Mouse (Mus musculus) gastrocnemius, postnatal 25 days (tissue): Measurements from ENCODE around the gene Atp6v0b. TPM values are rescaled to one million over a fixed set of nuclear protein-coding genes. Genes with fewer than 3 reads are reported as not detected.

Experiments
- DNase-seq: peaks from one replicate; pipeline ENCODE4 v3.0.0; 2022
- total RNA-seq, 2 experiments: library from RNA; stranded (reverse); gene quantifications; 1 replicate in 1 of 2; 2 replicates in 1 of 2; pipeline ENCODE4 v1.2.3; 2021

Atp6v0b gene
- total RNA-seq, 2 experiments from 2014 or later = 72.1 to 75.9 TPM

DNA sequence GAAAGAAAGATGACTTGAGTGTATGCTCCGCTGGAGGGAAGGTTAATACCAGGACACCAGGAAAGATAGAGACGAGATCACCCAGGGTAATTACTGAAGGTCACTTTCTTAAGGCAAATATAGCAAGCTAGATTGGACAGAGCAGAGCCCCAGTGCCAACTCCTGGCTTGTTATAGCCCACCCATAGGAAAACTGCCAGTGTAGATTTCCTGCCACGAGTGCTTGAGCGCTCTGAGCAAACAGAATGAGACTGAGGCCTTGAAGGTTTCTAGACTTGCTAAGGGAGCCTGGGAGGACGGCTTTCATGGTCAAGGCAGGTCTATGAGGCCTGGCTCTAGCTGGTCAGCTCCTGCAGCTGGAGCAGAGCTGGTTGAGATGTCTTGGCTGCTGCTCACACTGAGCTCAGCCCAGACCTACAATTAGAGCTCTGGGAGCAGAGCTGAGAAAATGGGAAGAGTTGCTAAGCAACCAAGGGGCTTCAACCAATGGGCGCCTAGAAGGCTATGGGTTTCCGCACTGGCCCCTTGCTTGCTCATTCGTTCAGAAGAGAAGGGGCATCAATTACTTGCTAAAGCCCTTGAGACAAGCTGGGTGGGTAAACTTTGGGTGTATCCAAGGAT lies 21.8 kb upstream of the Atp6v0b start:
- DNase-seq = no peak

GRCm38 (mm10) chr4:117906196-117906595 lies 19.1 kb upstream of the Atp6v0b start:
- DNase-seq = peak; percentile 83

- DNase-seq = no peak
These were observed 17.6 kb upstream of the Atp6v0b start for GRCm38 (mm10) chr4:117904761-117905160.

GRCm38 (mm10) chr4:117904094-117904493 lies 17.0 kb upstream of the Atp6v0b start:
- no peak for DNase-seq

DNA sequence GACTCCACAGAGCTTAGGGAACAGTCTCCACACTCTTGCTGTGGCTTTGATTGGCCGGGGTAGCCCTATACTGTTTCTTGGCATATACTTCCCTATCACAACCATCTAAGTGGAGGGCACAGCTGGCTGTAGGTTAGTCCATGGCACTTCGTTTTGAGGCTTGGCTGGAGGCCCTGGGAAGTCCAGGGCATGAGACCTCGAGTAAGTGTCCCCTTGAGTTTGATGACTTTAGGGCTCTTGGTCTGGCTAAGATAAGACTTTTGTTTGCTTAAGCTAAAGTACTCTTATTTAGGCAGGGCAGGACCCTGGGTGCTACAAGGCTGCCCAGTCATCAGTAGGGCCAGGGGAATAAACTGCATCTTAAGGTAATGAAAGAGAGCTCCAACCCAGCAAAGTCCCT lies 11.0 kb upstream of the Atp6v0b start:
- DNase-seq = no peak

- DNase-seq = no peak
These were observed 8.9 kb upstream of the Atp6v0b start for GRCm38 (mm10) chr4:117896031-117896430.

- no peak for DNase-seq
These were observed 8.2 kb upstream of the Atp6v0b start for GRCm38 (mm10) chr4:117895339-117895738.

GRCm38 (mm10) chr4:117894601-117895000 lies 7.5 kb upstream of the Atp6v0b start:
- DNase-seq = no peak

DNA sequence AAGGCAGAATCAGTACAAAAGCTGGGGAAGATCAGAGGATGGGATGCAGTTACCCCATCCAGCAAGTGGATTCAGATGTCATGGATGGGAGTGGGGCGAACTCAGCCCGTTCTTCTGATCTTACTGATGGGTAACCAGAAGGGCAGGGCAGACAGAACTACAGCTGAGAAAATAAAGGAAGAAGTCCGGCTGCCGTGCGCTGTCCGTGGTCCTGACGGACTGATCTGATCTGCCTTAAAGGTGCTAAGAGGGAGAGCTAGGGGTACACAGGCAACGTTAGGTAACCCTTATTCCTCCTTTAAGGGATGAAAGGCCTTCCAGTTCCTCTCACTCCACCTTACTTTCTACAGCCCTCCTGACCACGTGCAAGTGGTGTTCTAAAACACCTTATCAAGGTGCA lies 6.2 kb upstream of the Atp6v0b start:
- DNase-seq = no peak

GRCm38 (mm10) chr4:117891738-117892161 lies 4.6 kb upstream of the Atp6v0b start, which contains the start of gene Dph2:
Dph2 (minus strand) TSS chr4:117892032.
- peak; percentile 79 for DNase-seq

- no peak for DNase-seq
These were observed 3.6 kb upstream of the Atp6v0b start for GRCm38 (mm10) chr4:117890750-117891149.

- no peak for DNase-seq
These were observed 2.9 kb upstream of the Atp6v0b start for GRCm38 (mm10) chr4:117890031-117890430.

DNA sequence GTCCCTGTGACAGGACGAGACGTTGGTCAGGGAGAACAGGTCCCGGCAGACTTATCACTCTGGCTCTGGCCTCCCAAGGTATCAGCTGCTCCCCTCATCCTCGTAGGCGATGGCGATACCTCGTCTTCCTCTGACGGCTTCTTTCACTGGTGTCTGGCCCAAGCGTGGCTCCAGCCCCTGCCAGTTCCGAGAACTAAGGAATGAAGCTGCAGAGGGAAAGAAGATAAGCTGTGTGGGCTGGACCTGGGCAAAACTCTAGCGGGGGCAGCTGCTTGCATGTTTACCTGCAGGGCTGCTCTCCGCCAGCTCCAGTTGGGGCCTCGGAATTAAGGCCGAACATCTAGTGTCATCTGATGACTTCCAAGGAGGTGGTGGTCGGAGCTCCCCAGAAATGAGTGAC lies 2.3 kb upstream of the Atp6v0b start:
- DNase-seq = no peak

GRCm38 (mm10) chr4:117887920-117888319 lies 787 bp upstream of the Atp6v0b start:
- no peak for DNase-seq

DNA sequence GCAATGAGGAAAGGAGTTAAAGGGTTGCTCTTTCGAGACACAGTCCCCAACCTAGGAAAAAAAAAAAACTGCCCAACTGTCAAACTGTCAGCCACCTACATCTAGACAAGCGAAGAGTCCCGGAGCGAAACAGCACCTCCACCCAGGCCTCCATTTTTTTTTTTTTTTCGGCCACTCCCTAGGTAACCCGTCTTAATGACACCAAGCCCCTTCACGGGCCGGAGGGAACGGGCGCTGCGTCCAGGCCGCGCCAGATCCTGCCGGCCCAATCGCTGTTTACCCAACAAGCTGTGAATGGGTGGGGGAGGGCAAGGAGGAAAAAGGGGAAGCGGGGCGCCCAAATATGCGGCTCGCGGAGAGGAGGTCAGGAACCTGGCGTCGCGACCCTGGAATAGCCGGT lies 489 bp downstream of the Atp6v0b start:
- DNase-seq = peak; percentile 34

- no peak for DNase-seq
These were observed 1.1 kb downstream of the Atp6v0b start for GRCm38 (mm10) chr4:117885994-117886393.

GRCm38 (mm10) chr4:117885093-117885492 lies 2.0 kb downstream of the Atp6v0b start:
- no peak for DNase-seq

DNA sequence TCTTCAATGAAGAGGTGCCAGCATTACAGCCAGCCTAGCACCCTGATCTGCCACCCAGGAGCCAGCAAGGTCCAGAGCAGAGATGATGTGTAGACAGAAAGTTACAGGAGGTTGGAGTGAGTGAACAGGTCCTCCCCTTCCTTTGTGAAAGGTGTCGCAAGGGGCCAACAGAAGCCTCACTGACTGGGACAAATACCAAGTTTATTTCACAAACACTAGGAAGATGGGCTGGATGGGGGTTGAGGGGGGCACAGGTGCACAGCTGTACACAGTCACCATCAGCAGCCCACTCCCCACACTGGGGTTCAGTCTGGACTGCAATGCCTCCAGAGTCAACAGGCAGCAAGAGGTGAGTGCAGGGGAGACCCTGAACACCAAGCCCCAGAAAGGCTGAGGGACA lies 3.0 kb downstream of the Atp6v0b start:
- no peak for DNase-seq

GRCm38 (mm10) chr4:117882701-117883691 lies 4.1 kb downstream of the Atp6v0b start, which contains the start of gene B4galt2:
B4galt2 (minus strand) TSS chr4:117883487.
- peak; percentile 46 for DNase-seq

GRCm38 (mm10) chr4:117878703-117879102 lies 8.4 kb downstream of the Atp6v0b start:
- DNase-seq = no peak

DNA sequence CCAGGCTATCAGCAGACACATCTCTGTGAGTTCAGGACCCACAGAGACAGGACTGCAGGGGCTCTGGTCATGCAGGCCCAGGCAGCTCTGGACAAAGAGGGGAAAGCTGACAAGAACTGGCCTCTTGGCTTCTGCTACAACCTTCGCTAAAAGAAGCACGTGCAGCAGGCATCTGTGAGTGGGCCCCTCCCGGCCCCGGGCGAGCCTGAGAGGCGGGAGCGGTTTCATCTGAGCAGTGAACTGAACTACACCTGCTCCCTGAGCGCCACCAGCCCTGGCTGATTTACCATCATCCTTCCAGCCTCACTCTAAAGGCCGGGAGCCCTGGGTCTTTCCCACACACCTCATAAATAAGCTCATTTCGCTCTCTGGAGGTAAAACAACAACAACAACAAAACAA lies 8.8 kb downstream of the Atp6v0b start:
- DNase-seq = no peak

- no peak for DNase-seq
These were observed 13.5 kb downstream of the Atp6v0b start for GRCm38 (mm10) chr4:117873615-117874014.

GRCm38 (mm10) chr4:117872471-117872886 lies 14.7 kb downstream of the Atp6v0b start, which contains the start of gene Ccdc24:
Ccdc24 (minus strand) TSS chr4:117872557.
- no peak for DNase-seq
